Mouse (Mus musculus) stomach, embryonic 14.5 days (tissue): ENCODE measurements around the gene Cep68. TPM values are rescaled to one million over a fixed set of nuclear protein-coding genes. Genes with fewer than 3 reads are reported as not detected.
"Not testable (repeated sequence)": the region's sequence is repeated elsewhere in the genome, so short reads cannot be mapped to it uniquely, and the experiment has no call there.

ENCODE experiments used
- ATAC-seq: fragments of 200-750 bp; cut with Nextera tagmentation; 2 replicates; pipeline ENCODE4 v1.8.0; 2017; ENCODE audit warnings: low read depth, moderate TSS enrichment; ENCODE audit not compliant: insufficient number of reproducible peaks, insufficient read depth, low FRiP score
- H3K27ac ChIP-seq: fragments of 300-500 bp; sonication (generic); 2 replicates; pipeline ENCODE4 v1.5.1; 2014; ENCODE audit warnings: mild to moderate bottlenecking, low read length, moderate library complexity, mixed read lengths
- H3K27me3 ChIP-seq: fragments of 300-500 bp; sonication (generic); 2 replicates; pipeline ENCODE4 v1.6.1; 2014; ENCODE audit warnings: low read length, control low read depth, mixed read lengths; ENCODE audit not compliant: control insufficient read depth, insufficient read depth
- H3K36me3 ChIP-seq: fragments of 300-500 bp; sonication (generic); 2 replicates; pipeline ENCODE4 v1.6.1; 2014; ENCODE audit warnings: mild to moderate bottlenecking, control low read depth, low read length, moderate library complexity, mixed read lengths; ENCODE audit not compliant: control insufficient read depth, insufficient read depth
- H3K4me1 ChIP-seq: fragments of 300-500 bp; sonication (generic); 2 replicates; pipeline ENCODE4 v1.6.1; 2014; ENCODE audit warnings: low read length, control low read depth, mixed read lengths; ENCODE audit not compliant: control insufficient read depth, insufficient read depth
- H3K4me2 ChIP-seq: fragments of 300-500 bp; sonication (generic); replicated peaks from 2 replicates; pipeline ENCODE4 v1.6.1; 2014; ENCODE audit warnings: low read depth, low read length, control low read depth
- H3K4me3 ChIP-seq: fragments of 300-500 bp; sonication (generic); 2 replicates; pipeline ENCODE4 v1.5.1; 2014; ENCODE audit warnings: low read depth, low read length, control low read depth
- H3K9ac ChIP-seq: fragments of 300-500 bp; sonication (generic); replicated peaks from 2 replicates; pipeline ENCODE4 v1.6.1; 2014; ENCODE audit warnings: low read depth, mild to moderate bottlenecking, control low read depth, low read length, moderate library complexity, mixed read lengths
- H3K9me3 ChIP-seq: fragments of 300-500 bp; sonication (generic); 2 replicates; pipeline ENCODE4 v1.6.1; 2016; ENCODE audit warnings: low read depth, low read length, control low read depth; ENCODE audit not compliant: control insufficient read depth
- WGBS: fragments of 180-500 bp; shearing (Covaris S2); extraction: QIAGEN DNeasy Blood & Tissue Kit; methylation state at CpG from one replicate; pipeline ENCODE4 v1.1.7; 2014; 5-methylcytosine and 5-hydroxymethylcytosine counted together
- polyA plus RNA-seq: library from polyadenylated mRNA; unstranded; fragments of >200 nt; fragmentation: Nextera tagmentation; extraction: Ambion mirVana; gene quantifications from 2 replicates; pipeline ENCODE4 v1.2.1, GENCODE M21; 2014

Gene Cep68
- polyA plus RNA-seq, 1 experiment from 2014 or later = 34.4 TPM

- ATAC-seq = no peak
- no peak overlapping the region for H3K9ac ChIP-seq
- H3K36me3 ChIP-seq = peaks cover 61% of the 10 kb centered on the region
- H3K27me3 ChIP-seq = no peaks in the 10 kb centered on the region
- no peaks in the 10 kb centered on the region for H3K9me3 ChIP-seq
- no peak overlapping the region for H3K4me3 ChIP-seq
- H3K27ac ChIP-seq = no peak overlapping the region
- no peak overlapping the region for H3K4me2 ChIP-seq
- 83% methylated on average over 6 of the region's 6 CpGs for WGBS
- no peaks in the 10 kb centered on the region for H3K4me1 ChIP-seq
Measured at GRCm38 (mm10) chr11:20224196-20224595, 25.0 kb downstream of the Cep68 start.

GRCm38 (mm10) chr11:20221671-20222070 lies 27.6 kb downstream of the Cep68 start:
- peaks cover 58% of the 10 kb centered on the region for H3K36me3 ChIP-seq
- no CpG with 5 or more reads among the region's 1 CpGs for WGBS
- H3K4me2 ChIP-seq, H3K27ac ChIP-seq, H3K4me3 ChIP-seq, ATAC-seq, H3K9me3 ChIP-seq, H3K27me3 ChIP-seq, H3K9ac ChIP-seq, H3K4me1 ChIP-seq: not testable (repeated sequence)

GRCm38 (mm10) chr11:20217227-20217626 lies 32.0 kb downstream of the Cep68 start:
- no peaks in the 10 kb centered on the region for H3K4me1 ChIP-seq
- no peak overlapping the region for H3K9ac ChIP-seq
- H3K27me3 ChIP-seq = no peaks in the 10 kb centered on the region
- no peaks in the 10 kb centered on the region for H3K9me3 ChIP-seq
- no peak overlapping the region for H3K27ac ChIP-seq
- no peak for ATAC-seq
- 97% methylated on average over 1 of the region's 1 CpGs for WGBS
- no peak overlapping the region for H3K4me3 ChIP-seq
- no peak overlapping the region for H3K4me2 ChIP-seq
- peaks cover 34% of the 10 kb centered on the region for H3K36me3 ChIP-seq

- no peak overlapping the region for H3K4me2 ChIP-seq
- no peaks in the 10 kb centered on the region for H3K27me3 ChIP-seq
- H3K4me1 ChIP-seq = no peaks in the 10 kb centered on the region
- no peak overlapping the region for H3K4me3 ChIP-seq
- 85% methylated on average over 4 of the region's 4 CpGs for WGBS
- no peak overlapping the region for H3K9ac ChIP-seq
- peaks cover 33% of the 10 kb centered on the region for H3K36me3 ChIP-seq
- no peaks in the 10 kb centered on the region for H3K9me3 ChIP-seq
- no peak for ATAC-seq
- H3K27ac ChIP-seq = no peak overlapping the region
Measured at GRCm38 (mm10) chr11:20216415-20216814, 32.8 kb downstream of the Cep68 start.

- H3K9me3 ChIP-seq = no peaks in the 10 kb centered on the region
- H3K4me2 ChIP-seq = no peak overlapping the region
- no peak overlapping the region for H3K9ac ChIP-seq
- H3K36me3 ChIP-seq = peaks cover 19% of the 10 kb centered on the region
- H3K27ac ChIP-seq = no peak overlapping the region
- no peak overlapping the region for H3K4me3 ChIP-seq
- no peaks in the 10 kb centered on the region for H3K27me3 ChIP-seq
- no peaks in the 10 kb centered on the region for H3K4me1 ChIP-seq
- 94% methylated on average over 1 of the region's 1 CpGs for WGBS
- ATAC-seq = no peak
Measured at GRCm38 (mm10) chr11:20214779-20215178, 34.5 kb downstream of the Cep68 start.

GRCm38 (mm10) chr11:20211838-20212237 lies 37.4 kb downstream of the Cep68 start:
- H3K4me3 ChIP-seq = no peak overlapping the region
- WGBS = 73% methylated on average over 2 of the region's 2 CpGs
- H3K27ac ChIP-seq = no peak overlapping the region
- H3K4me2 ChIP-seq = no peak overlapping the region
- H3K4me1 ChIP-seq = 0 out of 2 replicates have a peak, but pooled peaks cover 4% of the 10 kb centered on the region
- ATAC-seq = no peak
- no peaks in the 10 kb centered on the region for H3K9me3 ChIP-seq
- no peak overlapping the region for H3K9ac ChIP-seq
- H3K27me3 ChIP-seq = no peaks in the 10 kb centered on the region
- peaks cover 15% of the 10 kb centered on the region for H3K36me3 ChIP-seq

- WGBS = 67% methylated on average over 2 of the region's 2 CpGs
- peaks cover 27% of the 10 kb centered on the region; the same call in 1 of the 2 replicates for H3K4me1 ChIP-seq
Measured at GRCm38 (mm10) chr11:20207589-20207988, 41.6 kb downstream of the Cep68 start.

GRCm38 (mm10) chr11:20206626-20207223 lies 42.5 kb downstream of the Cep68 start:
- Histone ChIP-seq H3K4me1 (peaks cover 29% of the 10 kb centered on the region; the same call in 1 of the 2 replicates), H3K9ac (no peak overlapping the region), H3K4me2 (no peak overlapping the region), H3K9me3 (no peaks in the 10 kb centered on the region), H3K27me3 (no peaks in the 10 kb centered on the region), H3K36me3 (peaks cover 4% of the 10 kb centered on the region), H3K4me3 (no peak overlapping the region), H3K27ac (no peak overlapping the region)
- no peak for ATAC-seq
- WGBS = 51% methylated on average over 2 of the region's 2 CpGs

More at GRCm38 (mm10) chr11:20207589-20207988, 41.6 kb downstream of the Cep68 start:
- Histone ChIP-seq H3K9ac (no peak overlapping the region), H3K27ac (no peak overlapping the region), H3K36me3 (peaks cover 4% of the 10 kb centered on the region), H3K27me3 (no peaks in the 10 kb centered on the region), H3K9me3 (no peaks in the 10 kb centered on the region), H3K4me2 (no peak overlapping the region), H3K4me3 (no peak overlapping the region)
- ATAC-seq = no peak

- H3K4me2 ChIP-seq = no peak overlapping the region
- H3K9ac ChIP-seq = no peak overlapping the region
- 55% methylated on average over 4 of the region's 4 CpGs for WGBS
- no peak overlapping the region for H3K27ac ChIP-seq
- H3K4me3 ChIP-seq = no peak overlapping the region
- H3K27me3 ChIP-seq = no peaks in the 10 kb centered on the region
- peaks cover 29% of the 10 kb centered on the region; the same call in 1 of the 2 replicates for H3K4me1 ChIP-seq
- no peaks in the 10 kb centered on the region for H3K9me3 ChIP-seq
- H3K36me3 ChIP-seq = peaks cover 4% of the 10 kb centered on the region
- no peak for ATAC-seq
Measured at GRCm38 (mm10) chr11:20205538-20205937, 43.7 kb downstream of the Cep68 start.
